Mouse (Mus musculus) small intestine, adult 2 months (tissue): ENCODE data around the gene Fam189a1.

Source experiments
- CTCF ChIP-seq: fragments of 200-500 bp; IDR thresholded peaks from 2 replicates; pipeline ENCODE4 v1.5.1; 2012; ENCODE audit warnings: low read depth, mild to moderate bottlenecking, control low read depth, inconsistent platforms, low read length, moderate library complexity, mixed read lengths; ENCODE audit not compliant: insufficient replicate concordance, insufficient read length; ENCODE audit errors: extremely low read depth
- POLR2A ChIP-seq: fragments of 200-500 bp; IDR thresholded peaks from 2 replicates; pipeline ENCODE4 v1.6.1; 2012; ENCODE audit warnings: low read depth, mild to moderate bottlenecking, control low read depth, inconsistent platforms, low read length, moderate library complexity

DNA sequence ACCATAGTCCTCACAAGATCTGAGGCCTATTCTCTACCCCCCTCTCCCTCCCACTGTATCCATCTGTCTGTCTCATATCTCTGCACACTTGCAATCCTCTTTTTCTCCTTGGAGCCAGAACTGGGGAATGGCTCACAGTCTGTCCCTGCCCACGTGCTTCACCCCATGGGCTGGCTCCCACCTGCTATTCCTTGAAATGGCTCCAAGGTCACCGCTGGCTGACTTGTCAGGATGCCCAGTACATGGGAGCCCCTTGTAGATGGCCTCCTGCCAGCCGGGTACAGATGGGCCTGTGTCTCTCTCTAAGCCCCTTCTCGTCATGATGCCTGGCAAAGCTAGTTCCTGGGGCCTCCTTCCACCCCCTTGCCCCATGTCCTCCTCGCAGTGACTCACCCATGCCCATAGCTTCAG, 428.2 kb downstream of the Fam189a1 start:
- TF ChIP-seq CTCF = no peak
- TF ChIP-seq POLR2A = no peak
